Mouse (Mus musculus): Measurements from ENCODE around the gene Col4a1. TPM values are rescaled to one million over a fixed set of nuclear protein-coding genes. Genes with fewer than 3 reads are reported as not detected.
A peak's percentile ranks its signal among the peaks of the same experiment; 100 is the strongest.

The Col4a1 gene
- polyA plus RNA-seq, 1 experiment from 2014 or later, result 250 TPM

- no peak for ATAC-seq (ENCODE audit: insufficient number of reproducible peaks, insufficient read depth, low FRiP score, low read depth)
- Histone ChIP-seq H3K4me2 (ENCODE audit: low read length) (no peak overlapping the region), H3K27me3 (ENCODE audit: control insufficient read depth, insufficient read depth, low read length) (no peaks in the 10 kb centered on the region), H3K9ac (ENCODE audit: low read length) (no peak overlapping the region), H3K36me3 (ENCODE audit: control insufficient read depth, insufficient read depth, low read length) (no peaks in the 10 kb centered on the region), H3K27ac (replicated peaks in 1 of 2; ENCODE audit: control insufficient read depth in 1 of 2, insufficient read depth in 1 of 2, low read depth in 2 of 2, low read length in 2 of 2) (no peak overlapping the region), H3K4me1 (ENCODE audit: control insufficient read depth in 2 of 2, insufficient read depth in 2 of 2, low read length in 2 of 2) (peaks cover 44 to 55% of the 10 kb centered on the region in 2 experiments), H3K4me3 (ENCODE audit: control insufficient read depth in 1 of 2, insufficient read depth in 1 of 2, low read depth in 1 of 2, low read length in 2 of 2) (no peak overlapping the region), H3K9me3 (ENCODE audit: control insufficient read depth, low read length) (no peaks in the 10 kb centered on the region)
- WGBS, result 72% methylated on average over 3 of the region's 3 CpGs
Measured at GRCm38 (mm10) chr8:11179869-11180268, 132.8 kb downstream of the Col4a1 start.

GRCm38 (mm10) chr8:11176393-11176792 lies 136.2 kb downstream of the Col4a1 start:
- Histone ChIP-seq H3K36me3 (ENCODE audit: control insufficient read depth, insufficient read depth, low read length) (no peaks in the 10 kb centered on the region), H3K9me3 (ENCODE audit: control insufficient read depth, low read length) (no peaks in the 10 kb centered on the region), H3K4me2 (ENCODE audit: low read length) (no peak overlapping the region), H3K9ac (ENCODE audit: low read length) (no peak overlapping the region), H3K27me3 (ENCODE audit: control insufficient read depth, insufficient read depth, low read length) (no peaks in the 10 kb centered on the region), H3K4me1 (ENCODE audit: control insufficient read depth in 2 of 2, insufficient read depth in 2 of 2, low read length in 2 of 2) (peaks cover 36 to 54% of the 10 kb centered on the region in 2 experiments), H3K4me3 (ENCODE audit: control insufficient read depth in 1 of 2, insufficient read depth in 1 of 2, low read depth in 1 of 2, low read length in 2 of 2) (no peak overlapping the region), H3K27ac (replicated peaks in 1 of 2; ENCODE audit: control insufficient read depth in 1 of 2, insufficient read depth in 1 of 2, low read depth in 2 of 2, low read length in 2 of 2) (no peak overlapping the region)
- no peak for ATAC-seq (ENCODE audit: insufficient number of reproducible peaks, insufficient read depth, low FRiP score, low read depth)
- WGBS, result 83% methylated on average over 7 of the region's 7 CpGs

- Histone ChIP-seq H3K9ac (ENCODE audit: low read length) (peak overlapping the region; percentile 30; the same call in 1 of the 2 replicates), H3K9me3 (ENCODE audit: control insufficient read depth, low read length) (no peaks in the 10 kb centered on the region), H3K4me1 (ENCODE audit: control insufficient read depth in 2 of 2, insufficient read depth in 2 of 2, low read length in 2 of 2) (peaks cover 31 to 51% of the 10 kb centered on the region in 2 experiments), H3K4me3 (ENCODE audit: control insufficient read depth in 1 of 2, insufficient read depth in 1 of 2, low read depth in 1 of 2, low read length in 2 of 2) (no peak overlapping the region), H3K4me2 (ENCODE audit: low read length) (no peak overlapping the region), H3K27me3 (ENCODE audit: control insufficient read depth, insufficient read depth, low read length) (no peaks in the 10 kb centered on the region), H3K36me3 (ENCODE audit: control insufficient read depth, insufficient read depth, low read length) (no peaks in the 10 kb centered on the region), H3K27ac (replicated peaks in 1 of 2; ENCODE audit: control insufficient read depth in 1 of 2, insufficient read depth in 1 of 2, low read depth in 2 of 2, low read length in 2 of 2) (peak overlapping the region; percentile 2 to 15; a peak in 2 of 4 replicates)
- WGBS, result 57% methylated on average over 17 of the region's 17 CpGs
- ATAC-seq (ENCODE audit: insufficient number of reproducible peaks, insufficient read depth, low FRiP score, low read depth), result peak; percentile 48
Measured at GRCm38 (mm10) chr8:11173284-11174191, 139.1 kb downstream of the Col4a1 start.

- Histone ChIP-seq H3K4me1 (ENCODE audit: control insufficient read depth in 2 of 2, insufficient read depth in 2 of 2, low read length in 2 of 2) (peaks cover 26 to 42% of the 10 kb centered on the region in 2 experiments), H3K27ac (replicated peaks in 1 of 2; ENCODE audit: control insufficient read depth in 1 of 2, insufficient read depth in 1 of 2, low read depth in 2 of 2, low read length in 2 of 2) (peak overlapping the region; percentile 74 to 86), H3K27me3 (ENCODE audit: control insufficient read depth, insufficient read depth, low read length) (no peaks in the 10 kb centered on the region), H3K36me3 (ENCODE audit: control insufficient read depth, insufficient read depth, low read length) (no peaks in the 10 kb centered on the region), H3K9me3 (ENCODE audit: control insufficient read depth, low read length) (no peaks in the 10 kb centered on the region), H3K4me3 (ENCODE audit: control insufficient read depth in 1 of 2, insufficient read depth in 1 of 2, low read depth in 1 of 2, low read length in 2 of 2) (no peak overlapping the region), H3K9ac (ENCODE audit: low read length) (peak overlapping the region; percentile 49; the same call in 1 of the 2 replicates), H3K4me2 (ENCODE audit: low read length) (no peak overlapping the region)
- peak; percentile 78; the same call in 1 of the 2 replicates for ATAC-seq (ENCODE audit: insufficient number of reproducible peaks, insufficient read depth, low FRiP score, low read depth)
- 26% methylated on average over 7 of the region's 7 CpGs for WGBS
Measured at GRCm38 (mm10) chr8:11171526-11171925, 141.1 kb downstream of the Col4a1 start.

- no peak overlapping the region for H3K27ac ChIP-seq (replicated peaks in 1 of 2; ENCODE audit: control insufficient read depth in 1 of 2, insufficient read depth in 1 of 2, low read depth in 2 of 2, low read length in 2 of 2)
- ATAC-seq (ENCODE audit: insufficient number of reproducible peaks, insufficient read depth, low FRiP score, low read depth), result no peak
- H3K4me3 ChIP-seq (ENCODE audit: control insufficient read depth in 1 of 2, insufficient read depth in 1 of 2, low read depth in 1 of 2, low read length in 2 of 2), result no peak overlapping the region
- whole genome bisulfite sequencing, result 72% methylated on average over 2 of the region's 2 CpGs
- H3K4me1 ChIP-seq (ENCODE audit: control insufficient read depth in 2 of 2, insufficient read depth in 2 of 2, low read length in 2 of 2), result peaks cover 25 to 34% of the 10 kb centered on the region in 2 experiments
- H3K27me3 ChIP-seq (ENCODE audit: control insufficient read depth, insufficient read depth, low read length), result no peaks in the 10 kb centered on the region
- no peak overlapping the region for H3K9ac ChIP-seq (ENCODE audit: low read length)
- H3K36me3 ChIP-seq (ENCODE audit: control insufficient read depth, insufficient read depth, low read length), result no peaks in the 10 kb centered on the region
- no peaks in the 10 kb centered on the region for H3K9me3 ChIP-seq (ENCODE audit: control insufficient read depth, low read length)
- H3K4me2 ChIP-seq (ENCODE audit: low read length), result no peak overlapping the region
Measured at GRCm38 (mm10) chr8:11169383-11169782, 143.2 kb downstream of the Col4a1 start.

- no peaks in the 10 kb centered on the region for H3K9me3 ChIP-seq (ENCODE audit: control insufficient read depth, low read length)
- no peaks in the 10 kb centered on the region for H3K36me3 ChIP-seq (ENCODE audit: control insufficient read depth, insufficient read depth, low read length)
- H3K4me2 ChIP-seq (ENCODE audit: low read length), result no peak overlapping the region
- no peak overlapping the region for H3K4me3 ChIP-seq (ENCODE audit: control insufficient read depth in 1 of 2, insufficient read depth in 1 of 2, low read depth in 1 of 2, low read length in 2 of 2)
- H3K4me1 ChIP-seq (ENCODE audit: control insufficient read depth in 2 of 2, insufficient read depth in 2 of 2, low read length in 2 of 2), result peaks cover 23 to 30% of the 10 kb centered on the region in 2 experiments
- H3K27ac ChIP-seq (replicated peaks in 1 of 2; ENCODE audit: control insufficient read depth in 1 of 2, insufficient read depth in 1 of 2, low read depth in 2 of 2, low read length in 2 of 2), result no peak overlapping the region
- H3K27me3 ChIP-seq (ENCODE audit: control insufficient read depth, insufficient read depth, low read length), result no peaks in the 10 kb centered on the region
- no peak for ATAC-seq (ENCODE audit: insufficient number of reproducible peaks, insufficient read depth, low FRiP score, low read depth)
- 90% methylated on average over 3 of the region's 3 CpGs for WGBS
- H3K9ac ChIP-seq (ENCODE audit: low read length), result no peak overlapping the region
Measured at GRCm38 (mm10) chr8:11168780-11169179, 143.8 kb downstream of the Col4a1 start.

- 57% methylated on average over 9 of the region's 9 CpGs for whole genome bisulfite sequencing
- peaks cover 16 to 22% of the 10 kb centered on the region in 2 experiments for H3K4me1 ChIP-seq (ENCODE audit: control insufficient read depth in 2 of 2, insufficient read depth in 2 of 2, low read length in 2 of 2)
- no peaks in the 10 kb centered on the region for H3K27me3 ChIP-seq (ENCODE audit: control insufficient read depth, insufficient read depth, low read length)
- H3K27ac ChIP-seq (replicated peaks in 1 of 2; ENCODE audit: control insufficient read depth in 1 of 2, insufficient read depth in 1 of 2, low read depth in 2 of 2, low read length in 2 of 2), result no peak overlapping the region
- no peak for ATAC-seq (ENCODE audit: insufficient number of reproducible peaks, insufficient read depth, low FRiP score, low read depth)
- no peaks in the 10 kb centered on the region for H3K36me3 ChIP-seq (ENCODE audit: control insufficient read depth, insufficient read depth, low read length)
- H3K4me2 ChIP-seq (ENCODE audit: low read length), result no peak overlapping the region
- H3K9me3 ChIP-seq (ENCODE audit: control insufficient read depth, low read length), result no peaks in the 10 kb centered on the region
- no peak overlapping the region for H3K4me3 ChIP-seq (ENCODE audit: control insufficient read depth in 1 of 2, insufficient read depth in 1 of 2, low read depth in 1 of 2, low read length in 2 of 2)
- no peak overlapping the region for H3K9ac ChIP-seq (ENCODE audit: low read length)
Measured at GRCm38 (mm10) chr8:11167955-11168354, 144.7 kb downstream of the Col4a1 start.
